Mouse (Mus musculus): ENCODE results near the gene Mrps26.

Gene Mrps26

DNA sequence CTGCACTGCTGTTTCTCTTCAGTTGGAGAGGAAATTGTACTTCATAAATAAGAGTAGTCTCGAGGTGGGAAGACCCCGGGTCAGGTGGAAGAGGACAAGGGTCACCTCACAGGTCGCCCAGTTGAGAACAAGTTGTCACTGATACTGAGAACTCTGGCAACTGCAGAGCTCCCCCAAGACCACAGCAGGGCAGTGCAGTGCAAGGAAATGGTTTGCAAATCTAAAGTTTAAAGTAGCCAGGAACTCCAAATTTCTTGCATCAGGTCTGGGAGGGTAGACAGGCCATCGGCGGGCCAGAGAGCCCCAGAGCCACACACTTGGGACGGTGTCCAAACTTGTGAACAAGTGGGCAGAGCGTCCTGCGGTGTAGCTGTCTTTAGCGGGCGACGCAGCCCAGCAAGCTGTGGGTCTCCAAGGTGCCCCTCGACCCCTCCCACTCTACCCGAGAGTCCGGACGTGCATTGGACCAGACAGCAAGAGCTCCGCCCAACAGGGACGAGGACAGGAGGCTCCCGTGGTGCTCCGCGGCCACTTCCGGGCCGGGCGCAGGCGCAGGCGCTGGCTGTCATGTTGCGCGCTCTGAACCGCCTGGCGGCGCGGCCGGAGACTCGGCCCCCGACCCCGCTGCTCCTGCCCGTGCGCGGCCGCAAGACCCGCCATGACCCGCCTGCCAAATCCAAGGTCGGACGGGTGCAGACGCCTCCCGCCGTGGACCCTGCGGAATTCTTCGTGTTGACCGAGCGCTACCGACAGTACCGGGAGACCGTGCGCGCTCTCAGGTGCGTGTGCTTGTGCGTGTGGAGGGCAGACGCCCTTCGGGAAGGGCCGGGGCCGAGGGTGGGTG is at the start of gene Mrps26:
Gene Mrps26, plus strand, starts transcription at position 531 of the 844 bp plus-strand sequence.
- WGBS, result under 1% methylated on average over 61 of the region's 61 CpGs

DNA sequence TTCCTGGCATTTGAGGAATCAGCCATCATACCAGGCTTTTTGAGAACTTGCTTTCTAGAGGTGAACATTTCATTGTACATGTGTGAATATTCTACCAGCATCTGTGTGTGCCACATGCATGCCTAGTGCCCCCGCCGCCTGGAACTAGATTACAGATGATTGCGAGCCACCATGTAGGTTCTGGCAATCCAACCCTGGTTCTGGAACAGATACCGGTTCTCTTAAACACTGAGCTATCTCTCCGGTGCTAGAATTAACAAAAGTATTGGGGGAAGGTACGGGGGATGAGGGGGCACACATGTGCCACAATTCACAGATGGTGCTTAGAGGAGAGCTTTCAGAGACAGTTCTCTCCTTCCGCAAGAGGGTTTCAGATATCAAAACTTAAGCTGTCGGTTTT is 49.6 kb upstream of the Mrps26 start:
- WGBS, result 81% methylated on average over 8 of the region's 8 CpGs

DNA sequence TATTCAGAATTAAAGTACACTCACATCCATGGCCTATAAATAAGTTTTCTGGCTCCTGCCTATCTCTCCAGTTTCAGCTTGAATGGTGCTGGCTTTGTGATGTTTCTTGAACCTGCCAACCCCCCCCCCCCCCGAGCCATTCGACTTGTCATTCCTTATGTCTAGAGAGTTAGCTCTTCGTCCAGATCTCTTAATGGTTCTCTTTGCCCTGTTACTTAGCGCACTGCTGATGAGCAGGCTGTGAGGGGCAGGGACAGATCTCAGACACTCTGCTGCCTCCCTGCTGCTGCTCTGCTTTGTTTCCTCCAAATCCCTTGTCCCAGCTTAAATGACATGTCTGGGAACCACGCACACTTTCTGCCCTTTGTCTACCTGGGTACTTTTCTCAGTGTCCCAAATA is 47.8 kb upstream of the Mrps26 start:
- WGBS, result 53% methylated on average over 5 of the region's 5 CpGs

DNA sequence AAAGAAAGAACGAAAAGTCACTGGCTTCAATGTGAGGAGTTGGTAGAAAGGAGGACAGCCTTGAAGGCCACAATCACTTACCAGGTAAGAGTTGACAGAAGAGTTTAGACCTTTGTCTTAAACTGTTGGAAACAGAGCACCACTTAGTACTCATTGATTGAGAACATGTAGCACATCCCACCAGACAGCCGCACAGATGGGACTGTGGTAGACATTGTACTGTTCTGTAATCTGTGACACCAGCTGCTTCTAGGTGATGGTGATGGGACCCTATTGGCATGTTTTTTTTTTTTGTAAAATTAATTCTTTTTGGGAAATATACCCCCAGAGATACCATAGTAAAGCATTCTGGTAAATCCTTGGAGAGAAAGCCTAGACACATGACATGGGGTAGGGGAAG is 41.6 kb upstream of the Mrps26 start:
- WGBS, result 90% methylated on average over 2 of the region's 2 CpGs

DNA sequence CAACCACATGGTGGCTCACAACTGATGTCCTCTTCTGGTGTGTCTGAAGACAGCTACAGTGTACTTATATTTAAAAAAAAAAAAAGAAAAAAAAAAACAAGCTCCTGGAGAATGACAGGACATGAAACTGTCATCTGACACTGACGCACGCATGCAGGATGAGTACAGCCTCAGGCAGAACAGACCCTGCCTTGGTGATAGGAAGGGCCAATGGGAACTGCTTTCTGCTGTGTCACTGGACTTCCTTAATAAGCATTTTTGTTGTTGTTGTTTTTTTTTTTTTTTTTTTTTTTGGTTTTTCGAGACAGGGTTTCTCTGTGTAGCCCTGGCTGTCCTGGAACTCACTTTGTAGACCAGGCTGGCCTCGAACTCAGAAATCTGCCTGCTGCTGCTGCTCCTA is 38.1 kb upstream of the Mrps26 start:
- WGBS, result 84% methylated on average over 4 of the region's 4 CpGs

- WGBS, result 80% methylated on average over 6 of the region's 6 CpGs
Observed at GRCm38 (mm10) chr2:130528457-130528856, 35.1 kb upstream of the Mrps26 start.

GRCm38 (mm10) chr2:130529290-130529689 is 34.3 kb upstream of the Mrps26 start:
- 81% methylated on average over 2 of the region's 2 CpGs for WGBS

GRCm38 (mm10) chr2:130529925-130530324 is 33.6 kb upstream of the Mrps26 start:
- 79% methylated on average over 7 of the region's 7 CpGs for WGBS

DNA sequence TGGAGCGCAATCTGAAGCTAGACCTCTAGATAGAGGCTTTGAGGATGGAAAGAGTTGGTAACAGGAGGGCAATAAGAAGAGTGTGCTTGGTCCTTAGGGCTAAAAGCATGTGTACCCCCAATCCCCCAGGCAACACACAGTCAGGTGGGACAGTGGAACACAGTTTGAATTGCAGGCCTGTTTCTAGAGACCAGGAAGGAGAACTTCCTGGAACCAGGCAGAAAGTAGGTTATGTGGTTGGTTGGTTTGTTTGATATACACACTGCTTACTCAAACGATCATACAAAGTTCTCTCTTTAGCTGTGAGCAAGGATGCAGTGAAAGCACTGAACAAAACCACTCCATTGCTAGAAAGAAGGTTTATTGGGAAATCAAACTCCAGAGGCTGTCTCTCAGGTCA is 31.3 kb upstream of the Mrps26 start:
- whole genome bisulfite sequencing, result 72% methylated on average over 2 of the region's 2 CpGs

DNA sequence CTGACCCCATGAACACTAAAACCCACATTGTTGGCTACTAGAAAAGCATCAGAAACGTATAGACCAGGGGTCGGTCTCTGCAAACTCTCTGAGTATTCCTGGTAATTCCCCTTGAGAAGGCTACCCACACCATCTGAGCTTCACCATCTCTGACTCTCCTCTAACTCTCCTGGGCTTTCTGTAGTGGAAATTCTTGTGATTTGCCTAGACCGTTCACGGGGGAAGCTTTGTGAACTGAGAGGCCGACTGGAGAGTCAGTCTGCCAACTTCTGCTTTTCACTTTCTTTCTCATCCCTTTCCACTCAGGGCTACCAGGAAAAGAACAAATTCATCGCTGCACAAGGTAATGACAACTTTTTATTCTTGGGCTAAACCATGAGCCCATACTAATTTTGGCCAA is 28.5 kb upstream of the Mrps26 start:
- WGBS, result 87% methylated on average over 6 of the region's 6 CpGs

DNA sequence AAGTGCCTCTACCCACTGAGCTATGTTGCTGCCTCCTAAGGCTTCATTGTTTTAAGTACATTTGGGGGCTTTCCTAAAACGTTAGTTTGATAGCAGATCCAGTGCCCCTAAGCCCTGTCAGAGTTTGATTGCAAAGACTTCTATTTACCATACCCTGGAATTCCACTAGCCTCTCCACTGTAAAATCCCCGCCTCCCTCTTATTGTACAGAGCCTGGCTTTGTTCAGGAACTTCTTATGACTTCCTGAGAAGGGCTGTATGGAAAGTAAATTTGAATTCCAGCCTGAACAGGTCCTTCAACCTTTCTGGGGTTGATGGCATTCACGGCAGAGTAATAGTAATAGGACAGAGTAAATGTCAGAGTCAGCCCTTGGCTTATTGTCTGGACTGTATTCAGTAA is 26.7 kb upstream of the Mrps26 start:
- WGBS, result 72% methylated on average over 3 of the region's 3 CpGs

DNA sequence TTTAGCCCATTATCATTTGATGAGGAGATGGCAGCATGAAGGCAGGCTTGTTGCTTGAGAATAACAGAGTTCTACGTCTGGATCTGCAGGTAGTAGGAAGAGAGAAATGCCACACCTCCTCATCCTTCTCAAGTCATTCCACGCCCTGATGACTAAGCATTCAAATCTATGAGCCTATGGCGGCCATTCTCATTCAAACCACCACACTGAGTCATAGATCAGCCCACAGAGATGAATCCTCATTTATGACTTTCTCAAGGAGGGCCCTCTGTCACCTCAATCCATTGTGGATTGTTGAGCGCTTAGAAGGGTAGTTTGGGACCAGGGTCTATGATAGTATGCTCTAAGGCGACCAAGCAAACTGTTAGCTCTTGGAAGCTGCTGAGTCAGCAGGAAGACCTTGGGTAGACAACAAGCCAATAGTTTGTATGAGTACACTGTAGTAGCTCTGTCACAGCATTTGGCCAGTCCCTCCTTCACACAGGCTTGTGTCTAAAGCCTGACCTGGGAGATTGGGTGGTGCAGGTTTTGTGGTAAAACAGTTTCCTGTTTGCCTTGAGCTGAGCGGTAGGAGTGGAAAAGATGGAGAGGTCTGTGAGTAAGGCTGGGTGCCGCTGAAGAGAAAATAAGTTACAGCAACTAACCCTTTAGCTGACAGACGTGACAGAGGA is 24.5 kb upstream of the Mrps26 start:
- 81% methylated on average over 8 of the region's 8 CpGs for WGBS

GRCm38 (mm10) chr2:130540266-130540665 is 23.3 kb upstream of the Mrps26 start:
- WGBS, result 91% methylated on average over 9 of the region's 9 CpGs

- 91% methylated on average over 8 of the region's 8 CpGs for WGBS
Observed at GRCm38 (mm10) chr2:130546957-130547356, 16.6 kb upstream of the Mrps26 start.

- WGBS, result 93% methylated on average over 7 of the region's 7 CpGs
Observed at GRCm38 (mm10) chr2:130554841-130555240, 8.7 kb upstream of the Mrps26 start.

- WGBS, result 94% methylated on average over 1 of the region's 1 CpGs
Observed at GRCm38 (mm10) chr2:130556292-130556691, 7.2 kb upstream of the Mrps26 start.

DNA sequence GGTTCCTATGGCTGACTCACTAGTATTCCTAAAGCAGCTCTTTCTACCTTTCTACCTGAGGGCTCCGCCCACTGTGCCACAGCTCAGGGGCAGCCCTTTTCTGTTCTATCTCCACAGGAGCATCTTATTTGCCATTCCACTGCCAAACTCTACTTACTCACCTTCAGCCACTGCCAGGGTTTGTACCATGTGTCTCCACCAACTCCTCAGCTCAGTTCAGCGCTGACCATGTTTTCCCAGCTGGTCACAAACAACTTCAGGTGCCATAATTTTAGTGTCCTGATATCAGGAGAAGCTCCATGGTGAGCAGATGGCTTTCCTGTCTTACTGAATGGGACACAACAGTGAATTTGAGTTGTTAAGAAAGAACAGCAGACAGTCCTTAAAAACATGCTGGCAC is 6.1 kb upstream of the Mrps26 start:
- WGBS, result 98% methylated on average over 2 of the region's 2 CpGs

GRCm38 (mm10) chr2:130558015-130558414 is 5.5 kb upstream of the Mrps26 start:
- WGBS, result 71% methylated on average over 2 of the region's 2 CpGs

DNA sequence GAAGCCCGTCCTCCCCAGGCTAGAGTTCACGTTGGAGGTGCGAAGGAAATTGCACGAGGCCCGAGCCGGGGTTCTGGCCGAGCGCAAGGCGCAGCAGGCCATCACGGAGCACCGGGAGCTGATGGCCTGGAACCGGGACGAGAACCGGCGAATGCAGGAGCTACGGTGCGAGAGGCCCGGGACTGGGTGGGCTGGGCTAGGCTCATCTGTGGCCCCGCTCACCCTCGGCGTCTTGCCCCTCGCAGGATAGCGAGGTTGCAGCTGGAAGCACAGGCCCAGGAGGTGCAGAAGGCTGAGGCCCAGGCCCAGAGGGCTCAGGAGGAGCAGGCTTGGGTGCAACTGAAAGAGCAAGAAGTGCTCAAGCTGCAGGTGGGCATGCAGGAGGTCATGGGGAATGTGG is 521 bp downstream of the Mrps26 start:
- 1% methylated on average over 23 of the region's 23 CpGs for WGBS

DNA sequence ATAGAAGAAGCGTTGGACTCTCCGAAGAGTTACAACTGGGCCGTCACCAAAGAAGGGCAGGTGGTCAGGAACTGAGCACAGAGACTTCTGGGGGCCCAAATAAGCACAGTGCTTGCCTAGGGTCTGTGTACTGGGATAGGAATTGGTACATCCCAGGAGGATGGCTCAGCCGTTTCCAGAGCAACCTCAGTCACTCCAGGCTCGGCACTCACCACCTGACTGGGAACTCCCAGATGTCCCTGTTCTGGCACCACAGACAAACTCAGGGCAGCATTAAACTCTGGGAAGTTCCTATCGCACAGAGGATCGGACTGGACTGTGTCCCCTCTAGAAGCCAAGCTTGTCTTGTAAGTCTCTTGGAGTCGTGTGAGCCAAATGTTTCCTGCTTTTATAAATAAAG is 1.4 kb downstream of the Mrps26 start:
- 66% methylated on average over 8 of the region's 8 CpGs for WGBS

- 75% methylated on average over 4 of the region's 4 CpGs for WGBS
Observed at GRCm38 (mm10) chr2:130568921-130569320, 5.4 kb downstream of the Mrps26 start.

DNA sequence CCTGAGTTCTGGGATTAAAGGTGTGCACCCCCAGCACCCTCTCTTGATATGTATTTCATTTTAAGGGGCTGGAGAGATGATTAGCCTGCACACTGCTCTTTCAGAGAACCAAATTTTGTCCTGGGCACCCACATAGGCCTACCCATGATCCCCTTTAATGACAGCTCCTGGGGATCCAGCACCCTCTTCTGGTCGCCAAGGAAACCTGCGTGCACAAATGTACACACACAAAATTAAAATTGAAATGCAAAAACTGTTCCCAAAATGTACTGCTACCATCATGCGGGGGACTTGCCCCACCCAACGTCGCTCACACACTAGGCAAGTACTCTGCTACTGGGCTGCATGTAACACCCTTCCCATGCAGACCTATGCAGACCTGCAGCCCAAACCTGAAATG is 11.4 kb downstream of the Mrps26 start:
- 77% methylated on average over 5 of the region's 5 CpGs for WGBS

DNA sequence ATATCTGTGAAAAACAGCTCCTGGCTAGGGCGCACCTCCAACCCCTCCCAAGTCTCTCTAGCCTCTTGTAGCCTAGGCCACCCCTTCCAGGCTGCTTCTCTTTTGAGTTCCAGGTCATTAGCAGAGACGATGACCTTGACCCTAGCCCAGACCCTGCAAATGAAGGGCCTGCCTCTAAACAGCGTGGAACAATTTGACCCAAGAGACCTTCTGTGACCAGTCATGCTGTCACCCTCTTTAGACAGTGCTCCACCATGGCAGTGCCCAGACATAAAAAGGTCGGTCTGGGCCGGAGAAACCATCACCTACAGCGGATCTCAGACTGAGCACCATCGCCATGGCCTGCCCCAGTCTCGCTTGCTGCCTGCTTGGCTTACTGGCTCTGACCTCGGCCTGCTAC is 12.3 kb downstream of the Mrps26 start, which contains the start of gene Oxt:
Gene Oxt, plus strand, starts transcription at position 301 of the 400 bp plus-strand sequence.
- WGBS, result 75% methylated on average over 9 of the region's 9 CpGs
